Mouse (Mus musculus): ENCODE results near the gene Acaca.
A peak's percentile ranks its signal among the peaks of the same experiment; 100 is the strongest.

Acaca gene

DNA sequence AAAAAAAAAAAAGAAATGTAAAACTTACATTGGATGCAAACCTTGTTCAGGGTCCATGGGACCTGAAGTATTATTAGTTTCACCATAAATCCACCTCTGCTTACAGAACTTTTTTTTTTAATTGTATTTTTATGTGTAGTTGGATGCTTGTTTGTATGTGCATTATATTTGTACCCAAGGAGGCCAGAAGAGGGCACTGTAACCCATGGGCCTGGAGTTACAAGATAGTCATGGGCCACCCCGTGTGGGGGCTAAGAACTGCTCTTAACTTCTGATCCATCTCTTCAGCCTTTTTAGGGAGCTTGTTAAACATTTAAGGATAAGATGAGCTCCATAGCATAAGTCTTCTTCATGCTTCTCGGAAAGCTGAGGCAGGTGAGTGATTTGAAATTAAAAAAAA lies 21.4 kb downstream of the Acaca start:
- no peak for DNase-seq (ENCODE audit: low spot score)

DNA sequence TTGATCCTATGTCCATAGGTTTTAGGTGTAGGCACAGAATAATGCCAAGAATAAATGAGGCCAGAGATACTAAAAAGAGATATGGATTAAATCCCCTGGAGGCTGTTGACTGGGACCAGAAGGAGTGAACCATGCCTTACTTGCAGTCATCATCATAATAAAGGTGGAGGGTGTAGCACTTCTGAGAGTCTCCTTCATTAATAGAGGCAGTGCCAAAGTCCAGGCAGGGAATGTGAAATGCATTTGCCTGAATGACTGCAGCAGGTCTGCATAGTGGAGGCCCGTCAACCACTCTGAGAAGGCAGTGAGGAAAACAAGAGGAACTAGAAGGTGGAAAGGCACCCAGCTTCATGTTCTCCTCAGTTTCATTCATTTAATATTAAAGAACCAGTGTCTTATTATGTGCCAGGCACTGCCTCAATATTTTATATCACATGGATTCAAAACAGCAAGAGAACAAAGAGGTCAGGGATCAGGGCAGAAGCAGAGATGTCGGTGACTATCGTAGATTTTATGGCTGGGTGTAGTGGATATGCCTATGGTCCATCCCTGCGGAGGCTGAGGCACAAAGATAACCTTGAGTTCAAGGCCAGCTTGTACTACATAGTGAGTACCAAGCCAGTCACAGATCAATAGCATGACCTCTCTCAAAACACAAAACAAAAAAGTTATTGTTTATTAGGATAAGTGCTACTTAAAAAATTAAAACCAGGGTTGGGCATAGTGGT lies 27.2 kb downstream of the Acaca start:
- DNase-seq (ENCODE audit: low spot score), result no peak

DNA sequence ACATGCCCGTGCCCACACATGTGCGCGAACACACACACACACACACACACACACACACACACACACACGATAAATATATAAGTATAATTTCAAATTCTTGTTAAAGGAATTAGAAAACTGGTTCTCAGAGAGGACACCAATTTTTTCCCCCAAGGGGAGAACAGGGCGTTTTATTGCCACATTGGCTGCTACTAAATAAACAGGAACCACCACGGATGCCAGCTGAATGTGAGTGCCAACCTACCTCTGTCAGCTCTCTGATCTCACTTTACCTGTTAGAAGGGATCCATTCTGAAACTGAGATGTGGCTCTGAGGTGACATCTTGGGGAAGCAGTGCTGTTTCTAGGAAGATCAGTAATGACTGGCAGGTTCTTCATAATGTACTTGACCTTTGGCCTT lies 34.7 kb downstream of the Acaca start:
- no peak for DNase-seq (ENCODE audit: low spot score)

DNA sequence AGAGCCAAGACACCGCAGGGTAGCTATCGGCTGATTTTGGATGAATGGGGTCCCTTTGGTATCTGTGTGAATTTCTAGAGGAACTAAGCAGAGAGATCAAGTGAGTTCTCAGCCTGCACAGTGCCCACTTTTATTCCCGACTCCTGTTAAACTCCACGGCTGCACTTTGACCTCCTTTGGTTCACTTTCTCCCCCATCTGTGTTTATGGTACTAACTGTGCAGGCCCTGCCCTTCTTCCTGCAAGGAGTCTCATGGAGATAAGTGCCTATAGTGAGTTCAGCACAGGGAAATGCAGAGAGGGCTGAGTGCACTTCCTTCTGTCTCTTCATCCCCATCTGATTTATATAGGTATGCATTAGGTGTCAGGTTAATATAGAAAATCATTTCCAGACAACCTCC lies 35.1 kb downstream of the Acaca start:
- DNase-seq (ENCODE audit: low spot score), result no peak

DNA sequence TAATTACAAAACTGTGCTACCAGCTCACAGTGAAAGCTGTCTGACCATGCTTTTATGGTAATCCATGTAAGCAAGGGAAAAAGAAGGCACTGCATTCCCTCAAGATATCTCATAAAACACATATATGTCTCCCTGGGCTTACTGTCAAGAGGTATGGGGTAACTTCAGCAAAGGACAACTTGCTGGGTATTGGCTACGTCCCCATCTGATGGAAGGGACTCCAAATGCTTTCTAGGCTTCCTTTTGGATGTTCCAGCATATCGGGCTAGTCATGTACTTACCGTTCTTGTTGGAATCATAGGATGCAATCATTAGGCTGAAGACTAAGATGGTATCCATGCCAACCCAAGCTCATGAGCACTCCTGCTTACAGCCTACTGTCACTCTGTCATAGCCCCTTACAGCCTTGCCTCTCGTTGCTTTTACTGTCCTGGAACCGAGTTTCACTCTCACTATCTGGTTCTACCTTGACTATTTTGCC lies 37.6 kb downstream of the Acaca start, which contains the start of gene Gm11437:
Gene Gm11437, minus strand, starts transcription at position 431 of the 481 bp plus-strand sequence.
- no peak for DNase-seq (ENCODE audit: low spot score)

DNA sequence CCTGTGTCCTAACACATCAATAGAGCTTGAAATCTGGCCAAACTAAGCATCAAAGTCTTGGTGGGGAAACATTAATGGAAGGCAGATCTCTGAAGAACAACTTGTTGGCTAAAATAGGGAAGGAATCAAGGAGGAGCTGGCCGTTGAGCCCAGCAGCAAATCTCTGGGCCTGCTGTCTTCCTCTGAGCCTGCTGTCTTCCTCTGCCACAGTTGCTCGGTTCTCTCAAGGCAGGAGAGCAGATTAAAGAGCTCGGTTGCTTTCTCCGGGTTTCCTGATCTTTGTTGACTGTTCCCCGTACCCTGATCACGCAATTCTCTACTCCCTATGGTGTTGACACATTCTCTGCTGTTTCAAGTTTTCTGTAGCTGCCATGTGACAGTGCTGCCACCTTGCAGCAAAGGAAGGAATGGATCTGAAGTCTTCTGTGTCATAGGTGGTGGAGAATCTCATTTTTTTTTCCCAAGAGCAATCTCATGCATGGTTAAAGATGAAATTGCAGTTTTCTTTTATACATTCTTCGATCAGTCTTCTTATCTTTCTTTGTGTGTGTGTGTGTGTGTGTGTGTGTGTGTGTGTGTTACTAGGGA lies 39.3 kb downstream of the Acaca start:
- peak; percentile 26 for DNase-seq (ENCODE audit: low spot score)

DNA sequence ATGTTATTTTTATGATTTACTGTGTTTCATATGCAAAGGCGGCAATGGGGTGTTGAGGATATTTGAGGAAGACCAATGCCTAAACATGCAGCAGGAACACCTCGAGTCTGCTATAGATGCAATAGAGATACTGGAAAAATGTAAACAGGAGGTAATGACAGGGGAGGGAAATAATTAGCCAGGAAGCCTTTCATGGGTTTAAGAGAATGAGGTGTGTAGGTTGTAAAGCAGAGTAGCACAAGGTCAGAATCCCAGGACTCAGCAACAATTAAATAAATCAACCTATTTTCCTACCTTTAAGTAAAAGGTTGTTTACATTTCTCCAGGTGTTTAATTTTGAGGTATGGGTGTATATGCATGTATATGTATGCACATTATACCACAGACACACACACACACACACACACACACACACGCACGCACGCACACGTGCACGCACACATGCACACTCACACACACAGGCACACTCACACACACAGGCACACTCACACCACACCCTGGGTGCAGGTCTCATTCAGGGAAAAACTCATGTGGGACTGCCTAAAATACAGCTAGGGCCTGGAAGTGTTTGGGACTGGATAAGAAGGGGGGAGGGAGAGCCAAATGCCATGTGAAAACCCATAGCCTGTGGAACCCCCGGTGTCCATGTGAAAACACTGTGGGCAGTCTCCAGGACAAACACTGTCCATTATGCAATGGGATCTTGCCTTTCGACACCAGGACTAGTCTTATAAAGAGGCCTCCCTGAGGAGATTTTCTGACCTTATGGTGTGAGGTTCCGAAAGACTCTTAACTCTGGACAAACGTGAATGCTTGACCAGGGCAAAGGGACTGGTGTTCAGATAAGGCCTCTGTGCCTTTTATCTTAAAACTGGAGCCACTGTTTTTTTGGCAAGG lies 43.3 kb downstream of the Acaca start:
- DNase-seq (ENCODE audit: low spot score), result no peak

DNA sequence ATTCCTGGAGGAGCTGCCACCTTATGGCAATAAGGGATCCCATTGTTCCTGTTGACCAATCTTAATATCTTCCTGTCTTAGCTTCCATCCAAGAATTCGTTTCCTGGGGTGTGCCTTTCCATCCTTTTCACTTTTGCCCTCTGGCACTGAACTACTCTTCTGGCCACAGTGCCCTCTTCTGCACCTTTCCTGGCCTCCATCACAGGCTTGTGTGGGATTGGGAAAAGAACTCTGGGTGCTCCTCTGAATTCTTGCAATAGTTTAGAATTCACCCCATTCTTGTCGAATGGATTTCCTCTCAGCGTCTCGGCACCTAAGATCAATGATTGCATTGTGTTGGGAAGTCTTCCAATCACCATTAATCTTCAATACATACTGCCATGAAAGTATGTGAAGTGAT lies 49.1 kb downstream of the Acaca start:
- no peak for DNase-seq (ENCODE audit: low spot score)

DNA sequence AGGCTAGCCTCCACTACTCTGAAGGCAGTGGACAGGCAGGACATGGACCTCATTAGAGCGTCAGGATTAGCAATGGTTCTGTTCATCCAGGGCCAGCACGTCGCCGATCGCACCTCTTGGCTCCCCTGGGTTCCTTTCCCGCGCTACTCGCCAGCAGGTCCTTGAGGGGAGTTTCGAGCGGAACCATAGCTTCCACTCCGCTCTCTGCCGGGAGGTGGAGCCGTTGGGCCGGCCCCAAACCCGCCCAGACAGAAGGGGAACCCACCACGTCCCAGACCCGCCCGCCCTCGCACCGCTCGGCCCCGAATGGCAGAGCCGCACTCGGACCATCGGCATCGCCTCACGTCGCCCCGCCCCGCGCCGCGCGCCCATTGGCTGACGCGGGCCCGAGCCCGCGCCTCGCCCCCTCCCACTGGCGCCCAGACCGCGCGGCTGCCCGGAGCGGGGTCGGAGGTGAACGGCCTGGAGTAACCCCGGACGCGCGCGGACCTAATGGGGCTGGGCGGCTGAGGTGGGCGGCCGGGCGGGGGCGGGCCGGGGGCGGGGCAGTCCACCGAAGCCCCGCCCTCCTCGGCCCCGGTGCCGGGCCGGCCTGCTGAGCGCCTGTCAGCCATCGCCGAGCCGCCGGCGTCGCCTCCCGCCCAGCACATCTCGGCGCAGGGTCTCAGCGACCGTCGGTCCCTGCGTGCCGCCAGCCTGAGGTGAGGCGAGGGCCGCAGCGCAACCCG lies 49.9 kb downstream of the Acaca start:
- DNase-seq (ENCODE audit: low spot score), result peak; percentile 98

DNA sequence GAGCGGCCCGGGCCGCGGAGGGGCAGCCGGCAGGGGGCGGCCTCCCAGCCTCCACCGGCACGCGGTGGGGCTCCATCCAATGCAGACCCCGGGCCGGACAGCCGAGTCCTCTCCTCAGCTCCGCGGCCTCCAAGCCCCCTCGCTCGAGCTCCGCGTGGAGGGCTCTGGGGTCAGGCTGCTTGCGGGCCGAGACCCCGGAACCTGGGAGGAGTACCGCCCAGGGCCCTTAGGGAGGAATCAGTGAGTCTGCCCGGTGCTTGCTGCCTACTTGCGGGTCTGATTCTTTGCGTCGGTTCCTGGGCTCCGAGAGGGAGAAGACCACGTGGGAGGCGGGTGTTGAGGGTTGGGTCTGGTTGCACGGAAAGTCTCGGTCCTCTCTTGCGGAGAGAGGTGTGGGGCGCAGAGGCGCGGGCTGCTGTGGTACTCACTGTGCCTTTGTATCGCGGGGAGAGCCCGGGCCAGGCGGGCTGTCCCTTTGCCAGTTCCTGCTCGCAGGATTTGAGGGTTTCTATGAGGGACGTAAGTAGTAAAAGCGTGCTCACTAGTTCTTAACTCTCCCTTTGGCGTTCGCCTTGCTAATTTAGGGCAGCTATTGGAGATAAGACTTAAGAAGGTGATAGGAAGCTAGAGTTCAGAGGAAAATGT lies 50.6 kb downstream of the Acaca start:
- peak; percentile 69 for DNase-seq (ENCODE audit: low spot score)

DNA sequence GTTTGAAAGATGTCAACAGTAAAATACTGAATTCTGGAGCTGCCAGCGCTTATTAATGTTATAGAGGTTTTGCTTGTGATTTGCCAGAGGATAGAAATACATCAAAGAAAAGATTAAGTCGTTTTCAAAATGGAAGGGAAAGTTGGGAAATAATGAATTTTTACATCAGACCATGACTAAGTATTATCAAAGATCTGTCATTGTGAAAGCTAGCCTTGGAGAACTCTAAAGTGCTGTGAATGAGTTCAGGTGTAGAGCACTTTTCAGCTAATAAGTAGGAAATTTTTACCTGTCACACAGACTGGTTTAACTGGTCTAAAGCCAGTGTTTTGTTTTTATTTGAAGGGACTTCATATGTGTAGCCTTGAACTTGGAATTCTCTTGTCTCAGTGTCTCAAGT lies 51.8 kb downstream of the Acaca start:
- no peak for DNase-seq (ENCODE audit: low spot score)

DNA sequence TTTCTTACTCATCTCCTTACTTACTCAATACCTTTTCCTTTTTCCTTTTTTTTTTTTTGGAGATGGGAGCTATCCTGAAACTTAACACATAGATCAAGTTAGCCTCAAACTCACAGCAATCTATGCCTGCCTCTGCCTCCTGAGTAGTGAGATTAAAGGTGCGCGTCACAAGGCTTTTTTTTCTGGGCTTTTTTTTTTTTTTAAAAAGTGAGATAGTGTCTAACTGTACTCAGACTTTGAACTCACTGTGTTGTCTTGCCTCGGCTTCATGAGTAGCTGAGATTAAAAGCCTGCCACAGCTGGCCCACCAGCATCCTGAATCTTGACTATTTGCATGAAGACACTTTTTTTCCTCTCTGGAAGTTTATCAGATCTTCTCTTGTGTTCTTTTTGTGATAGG lies 59.1 kb downstream of the Acaca start:
- no peak for DNase-seq (ENCODE audit: low spot score)

DNA sequence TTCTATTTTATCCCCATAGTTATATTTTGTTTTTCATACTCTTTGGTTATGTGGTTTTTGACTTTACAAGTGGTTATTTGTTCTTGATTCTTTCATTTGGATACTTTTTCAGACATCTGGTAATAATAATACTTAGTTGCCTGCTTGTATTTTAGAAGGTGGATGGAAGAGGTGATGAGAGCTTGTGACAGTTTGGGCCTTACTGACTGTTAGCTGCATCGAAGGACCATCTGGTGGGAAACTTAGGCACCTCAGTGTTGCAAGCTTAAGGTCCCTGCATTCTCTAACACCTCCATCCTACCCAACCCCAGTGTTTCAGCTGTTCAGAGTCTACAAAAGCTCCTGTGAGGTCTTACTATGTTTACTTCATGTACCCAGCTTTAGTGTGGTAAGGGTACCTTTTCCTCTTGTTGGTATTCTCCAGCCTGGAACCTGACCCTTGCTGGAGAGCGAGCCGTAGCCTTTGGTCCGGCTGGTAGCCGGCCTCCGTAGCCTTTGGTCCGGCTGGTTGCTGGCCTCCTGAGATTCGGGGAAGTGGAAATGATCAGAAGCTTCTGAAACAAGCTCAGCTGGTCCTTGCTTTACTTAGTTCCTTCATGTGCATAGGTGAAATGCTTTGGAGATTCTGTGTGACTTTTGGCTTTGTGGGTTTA lies 61.2 kb downstream of the Acaca start:
- no peak for DNase-seq (ENCODE audit: low spot score)

DNA sequence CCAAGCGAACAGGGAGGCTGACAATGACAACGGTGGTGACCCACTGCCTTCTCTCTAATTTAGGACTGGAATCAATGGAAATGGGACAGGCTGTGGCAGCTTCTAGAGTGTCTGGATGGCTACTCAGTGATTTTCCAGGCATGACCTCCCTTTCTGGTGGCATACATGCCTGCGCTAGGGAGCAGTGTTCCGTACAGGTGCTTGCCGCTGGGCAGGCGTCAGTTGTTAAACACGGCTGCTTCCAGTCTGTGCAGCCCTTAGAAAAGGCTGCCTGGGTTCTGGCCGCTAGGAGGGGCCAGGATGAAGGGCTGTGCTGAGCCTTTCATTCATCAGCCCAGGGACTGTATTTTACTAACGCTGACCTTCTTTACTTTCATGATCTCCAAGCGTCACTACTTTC lies 63.8 kb downstream of the Acaca start:
- peak; percentile 18 for DNase-seq (ENCODE audit: low spot score)

DNA sequence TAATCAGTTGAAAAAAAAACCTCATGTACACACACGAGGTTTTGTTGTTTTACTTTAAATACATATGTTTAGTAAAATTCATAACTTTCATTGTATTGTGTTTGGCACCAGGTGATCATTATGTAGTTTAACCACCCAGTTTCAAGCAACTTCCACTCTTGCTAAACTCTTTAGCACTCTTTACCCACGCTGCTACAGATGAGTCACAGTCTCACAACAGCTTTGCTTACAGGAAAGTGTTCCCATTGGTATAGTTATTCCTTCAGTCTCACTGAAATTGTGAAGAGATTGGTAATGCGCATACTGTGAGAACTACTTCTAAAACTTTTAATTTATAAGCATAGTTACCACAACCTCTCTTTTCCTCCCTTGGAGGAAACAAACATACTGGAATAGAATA lies 65.3 kb downstream of the Acaca start:
- DNase-seq (ENCODE audit: low spot score), result no peak

DNA sequence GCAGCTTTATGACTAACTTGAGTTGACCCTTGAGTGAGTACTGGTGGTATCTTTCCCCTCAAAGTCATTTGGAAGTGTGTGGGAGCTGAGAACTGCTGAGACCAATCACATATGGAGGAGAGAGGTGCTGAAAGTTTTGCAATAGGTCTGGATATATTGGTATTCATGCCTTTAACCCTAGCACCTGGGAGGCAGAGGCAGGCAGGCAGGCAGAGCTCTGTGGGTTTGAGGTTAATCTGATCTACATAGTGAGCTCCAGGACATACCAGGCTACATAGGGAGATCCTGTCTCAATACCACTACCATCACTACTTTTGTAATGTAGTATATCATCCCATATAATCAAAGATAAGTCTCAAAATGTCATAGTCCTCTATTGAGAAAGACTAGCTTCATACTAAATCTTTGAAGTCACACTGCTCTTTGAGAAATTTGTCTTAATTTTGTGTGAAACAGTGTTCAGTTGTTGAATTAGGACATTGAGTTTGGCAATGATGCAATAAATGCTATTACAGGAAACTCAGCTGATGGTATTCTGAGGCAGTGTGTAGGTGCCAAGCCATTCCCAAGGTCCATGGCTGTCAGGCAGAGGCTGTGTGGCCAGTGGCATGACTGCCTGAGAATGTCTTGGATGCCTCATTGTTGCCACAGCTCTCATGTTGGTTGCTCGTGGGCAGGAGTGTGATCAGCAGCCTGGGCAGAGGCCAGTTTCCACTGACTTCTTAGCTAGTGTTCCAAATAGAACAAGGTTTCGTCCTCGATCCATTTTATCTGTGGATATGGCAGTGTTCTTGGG lies 68.3 kb downstream of the Acaca start:
- DNase-seq (ENCODE audit: low spot score), result no peak

DNA sequence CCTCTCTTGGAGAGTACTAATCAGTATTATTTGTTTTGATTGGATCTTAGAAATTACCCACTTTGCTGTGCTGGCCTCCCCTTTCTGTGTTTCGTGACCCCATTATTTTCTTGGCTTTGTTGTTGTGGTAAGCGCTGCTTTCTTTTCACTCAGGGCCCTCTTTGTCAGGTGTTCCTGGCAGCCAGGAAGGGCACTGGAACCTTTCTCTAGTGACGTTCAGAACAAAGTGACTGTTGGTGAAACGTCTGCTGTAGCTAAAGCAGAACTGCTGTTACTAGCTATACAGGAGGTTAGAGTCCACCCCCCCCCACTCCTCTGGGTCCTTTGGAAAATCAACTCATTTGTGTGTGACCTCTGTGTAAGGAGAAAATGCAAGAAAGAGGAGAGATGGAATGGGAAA lies 76.3 kb downstream of the Acaca start:
- no peak for DNase-seq (ENCODE audit: low spot score)

DNA sequence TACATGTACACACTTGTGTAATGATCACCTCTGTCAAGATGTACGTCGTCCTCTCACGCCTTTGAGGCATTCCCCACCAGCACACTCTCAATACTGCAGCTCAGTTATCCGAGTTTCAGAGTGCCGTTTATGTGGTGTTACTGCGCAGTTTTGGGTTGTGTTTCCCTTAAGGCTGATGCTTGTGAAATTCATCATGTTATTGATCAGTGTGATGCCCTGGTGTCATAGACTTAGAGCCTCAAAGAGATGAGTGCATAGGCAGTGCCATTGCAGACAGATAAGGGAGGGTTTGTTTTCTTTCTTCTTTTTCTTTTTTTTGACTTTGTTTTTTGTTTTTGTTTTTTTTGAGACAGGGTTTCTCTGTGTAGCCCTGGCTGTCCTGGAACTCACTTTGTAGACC lies 81.4 kb downstream of the Acaca start:
- no peak for DNase-seq (ENCODE audit: low spot score)

DNA sequence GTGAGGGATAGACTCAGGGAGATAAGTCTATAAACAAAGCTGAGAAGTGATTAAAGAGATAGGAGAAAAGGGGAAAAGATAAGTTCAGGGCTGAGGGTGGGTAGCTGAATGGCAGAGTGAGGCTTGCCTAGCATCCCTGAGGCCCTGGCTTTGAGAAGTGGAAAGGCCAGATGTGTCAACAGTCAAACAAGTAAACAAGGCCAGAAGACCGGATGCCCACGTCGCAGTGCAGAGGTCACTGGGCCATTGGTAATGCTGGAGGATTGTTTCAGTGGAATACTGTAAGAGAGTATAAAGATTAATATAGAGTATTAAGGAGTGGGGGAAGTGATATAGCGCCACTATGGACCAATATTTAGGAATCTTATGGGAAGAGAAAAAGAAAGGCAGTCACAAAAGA lies 89.5 kb downstream of the Acaca start:
- DNase-seq (ENCODE audit: low spot score), result no peak

DNA sequence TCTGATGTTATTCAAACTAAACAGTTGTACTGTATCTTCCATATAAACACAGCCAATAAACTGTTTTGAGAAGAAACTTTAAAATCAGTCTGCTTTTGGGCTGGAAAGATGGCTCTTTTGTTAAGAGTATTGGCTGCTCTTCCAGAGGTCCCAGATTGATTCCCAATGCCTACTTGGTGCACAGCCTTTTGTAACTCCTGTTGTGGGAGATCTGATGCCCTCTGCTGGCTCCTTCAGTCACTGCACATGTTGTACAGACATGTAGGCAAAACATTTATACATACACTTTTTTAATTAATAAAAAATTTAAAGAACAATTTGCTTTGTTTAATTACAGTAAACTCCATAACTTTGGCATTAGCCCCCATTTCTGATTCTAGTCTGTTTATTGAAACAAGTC lies 114.1 kb downstream of the Acaca start:
- peak; percentile 43 for DNase-seq (ENCODE audit: low spot score)

Data from ovary, postnatal 36 days (tissue).